Mouse (Mus musculus): ENCODE measurements around the gene Dlk2. TPM values are rescaled to one million over a fixed set of nuclear protein-coding genes. Genes with fewer than 3 reads are reported as not detected.

The Dlk2 gene
- 1 to 10 TPM; 1.2 to 1.5 TPM for total RNA-seq (2021)
- long read RNA-seq, experiment 1, partial matches to known transcripts: 0 of 3 reads
- long read RNA-seq, experiment 1, other reads (novel, unspliced or antisense): 3 of 3 reads
- long read RNA-seq, experiment 2, partial matches to known transcripts: 0 of 3 reads
- long read RNA-seq, experiment 2, other reads (novel, unspliced or antisense): 2 of 3 reads

- DNase-seq (ENCODE audit: low spot score in 2 of 2): peak in 1 of 2 experiments; percentile 21
These were observed at the start of gene Dlk2 for GRCm38 (mm10) chr17:46297364-46298219. Dlk2 (plus strand) TSS chr17:46297421.

DNA sequence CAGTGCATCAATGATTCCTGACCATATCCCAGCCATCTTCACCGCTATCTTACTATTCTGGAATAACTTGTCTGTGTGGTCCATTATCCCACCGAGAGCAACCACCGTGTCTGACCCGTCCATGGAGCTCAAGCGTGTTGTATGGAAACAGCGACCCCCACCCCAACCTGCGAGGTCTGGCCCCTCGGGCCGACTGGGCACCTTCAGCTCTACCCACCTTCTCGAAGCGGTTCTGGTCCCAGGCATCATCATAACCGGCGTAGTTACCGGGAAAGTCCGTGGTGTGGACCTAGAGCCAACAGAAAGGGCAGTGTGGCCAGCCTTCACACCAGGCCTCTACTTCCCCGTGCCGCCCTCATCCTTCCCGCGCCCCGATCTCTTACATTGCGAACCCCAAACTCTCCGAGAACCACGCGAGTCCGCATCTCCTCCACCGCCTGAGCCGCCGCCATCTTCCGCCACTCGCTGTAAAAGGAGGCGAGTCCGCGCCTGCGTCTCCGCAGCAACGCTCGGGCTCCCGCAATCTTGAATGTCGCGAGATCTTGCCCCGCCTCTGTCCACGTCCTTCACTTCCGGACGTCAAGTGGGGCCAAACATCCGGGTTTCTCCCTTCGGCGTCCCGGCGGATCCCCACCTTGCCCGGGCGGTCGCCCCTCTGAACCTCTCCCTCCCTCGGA is 49.6 kb upstream of the Dlk2 start, which contains the start of the genes Polr1c and Yipf3:
TSS of gene Polr1c (minus strand) at position 543 of the 677 bp plus-strand sequence.
TSS of gene Yipf3 (plus strand) at position 569 of the 677 bp plus-strand sequence.
- peak; percentile 87 to 96 for DNase-seq (ENCODE audit: low spot score in 2 of 2)

GRCm38 (mm10) chr17:46248189-46248522 is 49.1 kb upstream of the Dlk2 start:
- no peak for DNase-seq (ENCODE audit: low spot score in 2 of 2)

DNA sequence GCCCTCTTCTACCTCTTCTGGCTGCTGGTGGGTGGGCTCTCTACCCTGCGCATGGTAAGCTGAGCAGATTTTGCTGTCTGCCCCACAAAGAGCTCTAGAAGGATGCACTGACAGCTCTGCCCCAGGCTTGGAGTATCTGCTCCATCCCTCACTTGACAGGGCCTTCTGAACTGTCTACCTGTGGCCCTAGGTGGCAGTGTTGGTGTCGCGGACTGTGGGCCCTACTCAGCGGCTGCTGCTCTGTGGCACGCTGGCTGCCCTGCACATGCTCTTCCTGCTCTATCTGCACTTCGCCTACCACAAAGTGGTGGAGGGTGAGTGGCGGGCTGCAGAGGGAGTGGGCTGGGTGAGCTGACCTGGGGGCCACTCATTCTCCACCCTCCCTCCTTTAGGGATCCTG is 46.0 kb upstream of the Dlk2 start:
- no peak for DNase-seq (ENCODE audit: low spot score in 2 of 2)

GRCm38 (mm10) chr17:46252571-46253451 is 44.4 kb upstream of the Dlk2 start:
- DNase-seq (ENCODE audit: low spot score in 2 of 2): no peak

DNA sequence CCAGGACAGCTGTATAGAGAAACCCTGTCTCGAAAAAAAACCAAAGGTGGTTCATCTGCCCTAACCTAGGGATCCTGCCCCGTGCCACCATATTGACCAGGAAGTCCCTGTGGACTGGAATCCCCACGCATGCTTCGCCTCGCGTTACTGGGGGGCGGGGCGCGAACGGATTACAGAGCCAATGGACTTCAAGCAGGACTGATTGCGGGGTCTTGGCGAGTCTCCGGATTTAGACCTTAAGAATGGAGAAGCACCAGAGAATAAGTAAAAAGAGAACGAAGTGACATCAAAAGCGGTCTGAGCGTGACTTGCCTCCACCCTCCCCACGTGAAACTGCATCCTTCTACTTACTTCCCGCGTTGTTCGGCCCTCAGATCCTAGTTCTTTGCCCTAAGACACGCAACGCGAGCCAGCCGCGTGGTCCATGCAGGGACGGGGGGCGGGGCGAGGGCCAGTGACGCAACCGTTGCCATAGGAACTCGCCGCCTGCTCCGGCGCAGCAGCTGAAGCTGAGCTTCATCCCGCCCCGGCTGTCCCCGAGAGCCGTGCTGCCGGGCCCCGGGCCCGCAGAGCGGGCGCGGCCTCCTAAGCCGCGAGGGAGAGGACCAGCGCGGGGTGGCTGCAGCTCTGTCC is 43.7 kb upstream of the Dlk2 start, which contains the start of gene Lrrc73:
TSS of gene Lrrc73 (plus strand) at position 80 of the 633 bp plus-strand sequence.
- DNase-seq (ENCODE audit: low spot score in 2 of 2): peak; percentile 85 to 91

DNA sequence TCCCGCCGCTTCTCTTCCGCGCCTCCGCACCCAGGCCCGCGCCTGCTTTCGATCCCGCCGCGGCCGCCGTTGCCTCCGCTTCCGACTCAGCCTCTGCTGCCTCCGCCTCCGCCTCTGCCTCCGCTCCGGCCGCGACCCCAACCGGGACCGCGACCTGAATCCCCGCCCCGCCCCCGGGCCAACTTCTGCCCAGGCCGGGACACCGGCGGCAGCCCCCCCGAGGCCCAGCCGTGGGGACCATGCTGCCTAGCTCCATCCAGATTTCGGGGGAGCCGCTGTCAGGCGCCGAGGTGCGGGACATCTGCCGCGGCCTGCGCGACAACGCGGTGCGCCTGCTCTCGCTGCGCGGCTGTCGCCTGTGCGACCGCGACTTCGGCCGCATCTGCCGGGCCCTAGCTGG is 43.1 kb upstream of the Dlk2 start:
- peak; percentile 42 to 43 for DNase-seq (ENCODE audit: low spot score in 2 of 2)

GRCm38 (mm10) chr17:46255147-46255546 is 42.1 kb upstream of the Dlk2 start:
- no peak for DNase-seq (ENCODE audit: low spot score in 2 of 2)

- no peak for DNase-seq (ENCODE audit: low spot score in 2 of 2)
These were observed 38.8 kb upstream of the Dlk2 start for GRCm38 (mm10) chr17:46258279-46259053.

- DNase-seq (ENCODE audit: low spot score in 2 of 2): no peak
These were observed 37.5 kb upstream of the Dlk2 start for GRCm38 (mm10) chr17:46259675-46260074.

GRCm38 (mm10) chr17:46262201-46262694 is 35.0 kb upstream of the Dlk2 start:
- DNase-seq (ENCODE audit: low spot score in 2 of 2): no peak

GRCm38 (mm10) chr17:46265502-46265901 is 31.7 kb upstream of the Dlk2 start:
- DNase-seq (ENCODE audit: low spot score in 2 of 2): no peak

DNA sequence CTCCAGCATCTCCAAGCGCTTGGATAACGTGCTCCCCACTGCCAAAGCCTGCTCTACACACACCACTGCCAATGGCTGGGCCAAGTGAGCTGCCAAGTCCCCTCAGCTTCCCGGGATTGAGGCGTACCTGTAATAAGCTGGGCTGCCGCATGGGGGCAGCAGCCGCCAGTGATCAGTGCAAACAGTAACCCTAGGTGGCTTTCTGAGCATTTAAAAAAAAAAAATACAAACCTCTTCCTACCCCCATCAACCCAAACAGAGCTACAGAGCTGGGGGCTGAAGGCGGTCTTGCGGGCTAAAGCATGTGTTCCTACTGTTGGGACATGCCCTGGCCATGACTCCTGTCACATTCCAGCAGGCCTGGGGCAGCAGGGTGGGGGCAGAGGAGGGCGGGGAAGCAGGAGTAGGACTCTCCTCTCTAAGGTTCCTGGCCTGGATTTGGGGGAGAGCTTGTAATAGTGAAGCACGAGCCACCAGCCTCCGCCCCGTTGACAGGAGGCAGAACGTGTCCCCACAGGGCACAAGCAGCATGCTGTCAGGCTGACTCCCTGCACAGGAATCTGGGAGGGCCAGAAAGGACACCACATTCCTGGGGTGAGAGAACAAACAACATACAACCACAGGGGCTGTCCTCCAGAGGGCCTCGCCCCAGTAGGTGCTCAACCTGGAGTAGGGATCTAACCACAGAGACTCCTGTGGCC is 31.2 kb upstream of the Dlk2 start:
- peak; percentile 72 to 80 for DNase-seq (ENCODE audit: low spot score in 2 of 2)

GRCm38 (mm10) chr17:46266986-46267385 is 30.2 kb upstream of the Dlk2 start:
- DNase-seq (ENCODE audit: low spot score in 2 of 2): no peak

DNA sequence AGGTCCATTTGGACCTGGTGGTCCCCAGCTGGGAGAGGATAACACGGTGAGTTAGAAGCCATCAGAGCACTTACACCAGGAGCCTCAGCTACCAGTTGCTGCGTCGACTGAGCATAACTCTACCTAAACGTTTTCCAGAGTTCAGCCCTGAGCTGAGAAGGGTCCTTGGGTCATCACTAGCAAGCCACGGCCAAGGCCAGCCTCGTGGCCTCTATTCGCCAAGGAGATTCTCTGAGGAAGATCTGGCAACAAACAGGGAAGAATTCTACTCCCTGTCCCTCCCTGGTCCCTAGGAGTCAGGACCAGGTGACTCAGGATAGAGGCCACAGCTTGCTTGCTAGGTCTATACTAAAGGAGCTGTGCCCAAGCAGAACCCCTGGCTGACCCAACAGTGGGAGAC is 29.7 kb upstream of the Dlk2 start:
- no peak for DNase-seq (ENCODE audit: low spot score in 2 of 2)

GRCm38 (mm10) chr17:46268026-46268720 is 29.0 kb upstream of the Dlk2 start:
- DNase-seq (ENCODE audit: low spot score in 2 of 2): no peak

- peak in 1 of 2 experiments; percentile 60 for DNase-seq (ENCODE audit: low spot score in 2 of 2)
These were observed 27.3 kb upstream of the Dlk2 start for GRCm38 (mm10) chr17:46269771-46270534.

Data from gastrocnemius, postnatal 4 days (tissue).